ENCODE assay signal across 15 mouse cellular contexts in the genomic region with DNA sequence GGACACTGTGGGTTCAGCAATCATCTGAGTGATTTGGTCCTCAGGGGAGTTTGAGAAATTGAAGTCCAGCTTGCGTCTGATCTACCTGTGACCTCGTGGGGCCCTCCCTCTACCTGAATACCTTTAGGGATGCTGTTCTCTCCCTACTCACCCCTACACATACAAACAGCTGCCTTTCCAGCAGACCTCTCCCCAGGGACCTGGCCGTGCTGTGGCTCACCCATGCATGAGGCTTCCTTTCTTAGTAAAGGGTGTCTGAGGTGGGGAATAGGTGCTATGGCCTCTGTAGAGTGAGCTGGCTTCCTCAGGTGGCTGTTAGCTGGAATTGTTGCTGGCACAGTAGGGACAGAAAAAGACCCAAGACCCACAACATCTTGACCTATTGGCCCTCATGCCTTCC. TPM values are rescaled to one million over a fixed set of nuclear protein-coding genes. Genes with fewer than 3 reads are reported as not detected.
DNase-seq lines count a peak whose midpoint lies in the region; ATAC-seq and TF ChIP-seq lines count a peak whose summit lies in the region.
"Had no signal": no experiment of that assay in that cellular context is flagged by ENCODE, and none has a peak within 500 bp of the region (broad histone marks: within the 10 kb centered on the region; RNA-seq: fewer than 3 reads in every experiment).

No protein-coding gene starts in this region.

- no peak overlapping the region for H3K4me2 ChIP-seq in hindbrain, embryonic 16.5 days (ENCODE audit: low read length)
- H3K4me2 ChIP-seq in midbrain, embryonic 15.5 days = no peak overlapping the region
- no peak overlapping the region for H3K4me2 ChIP-seq in midbrain, embryonic 16.5 days (ENCODE audit: low read length)
- no peak overlapping the region for H3K4me2 ChIP-seq in stomach, postnatal 0 days (replicated peaks; ENCODE audit: low read depth)
- H3K4me2 ChIP-seq: liver, embryonic 12.5 days; lung, embryonic 14.5 days had no signal

- no peaks in the 10 kb centered on the region for H3K9me3 ChIP-seq in hindbrain, embryonic 10.5 days
- H3K9me3 ChIP-seq in hindbrain, embryonic 16.5 days (ENCODE audit: control insufficient read depth, low read length) = no peaks in the 10 kb centered on the region
- H3K9me3 ChIP-seq in midbrain, embryonic 15.5 days = no peaks in the 10 kb centered on the region
- H3K9me3 ChIP-seq in midbrain, embryonic 16.5 days (replicated peaks; ENCODE audit: control insufficient read depth, low read length, poor library complexity, severe bottlenecking) = no peaks in the 10 kb centered on the region
- no peaks in the 10 kb centered on the region for H3K9me3 ChIP-seq in limb, embryonic 10.5 days (replicated peaks)
- no peaks in the 10 kb centered on the region for H3K9me3 ChIP-seq in stomach, postnatal 0 days (ENCODE audit: control insufficient read depth, low read length)
- H3K9me3 ChIP-seq: liver, embryonic 12.5 days had no signal

- 77% methylated on average over 3 of the region's 3 CpGs for WGBS in hindbrain, embryonic 10.5 days
- WGBS in hindbrain, embryonic 16.5 days = 62% methylated on average over 3 of the region's 3 CpGs
- 83% methylated on average over 3 of the region's 3 CpGs for WGBS in midbrain, embryonic 15.5 days
- 73% methylated on average over 3 of the region's 3 CpGs for WGBS in midbrain, embryonic 16.5 days
- WGBS in limb, embryonic 10.5 days = 59% methylated on average over 3 of the region's 3 CpGs
- WGBS in stomach, postnatal 0 days = 61% methylated on average over 3 of the region's 3 CpGs

- no peaks in the 10 kb centered on the region for H3K27me3 ChIP-seq in hindbrain, embryonic 10.5 days (ENCODE audit: insufficient read depth, poor library complexity, severe bottlenecking)
- H3K27me3 ChIP-seq in hindbrain, embryonic 16.5 days (replicated peaks; ENCODE audit: control insufficient read depth, insufficient read depth, low read length) = no peaks in the 10 kb centered on the region
- H3K27me3 ChIP-seq in midbrain, embryonic 15.5 days (replicated peaks) = no peaks in the 10 kb centered on the region
- no peaks in the 10 kb centered on the region for H3K27me3 ChIP-seq in midbrain, embryonic 16.5 days (ENCODE audit: control insufficient read depth, insufficient read depth, low read depth, low read length)
- H3K27me3 ChIP-seq in limb, embryonic 10.5 days (ENCODE audit: low read depth, poor library complexity, severe bottlenecking) = no peaks in the 10 kb centered on the region
- H3K27me3 ChIP-seq in stomach, postnatal 0 days (ENCODE audit: control insufficient read depth, insufficient read depth, low read length) = no peaks in the 10 kb centered on the region
- H3K27me3 ChIP-seq: liver, embryonic 12.5 days had no signal

- peaks cover 30% of the 10 kb centered on the region for H3K36me3 ChIP-seq in hindbrain, embryonic 10.5 days
- H3K36me3 ChIP-seq in hindbrain, embryonic 16.5 days (ENCODE audit: control insufficient read depth, insufficient read depth, low read length) = peaks cover 8% of the 10 kb centered on the region; the same call in 1 of the 2 replicates
- H3K36me3 ChIP-seq in midbrain, embryonic 15.5 days (replicated peaks) = no peaks in the 10 kb centered on the region; the same call in 1 of the 2 replicates
- H3K36me3 ChIP-seq in midbrain, embryonic 16.5 days (ENCODE audit: control insufficient read depth, insufficient read depth, low read length) = peaks cover 5% of the 10 kb centered on the region; the same call in 1 of the 2 replicates
- peaks cover 33% of the 10 kb centered on the region for H3K36me3 ChIP-seq in limb, embryonic 10.5 days
- peaks cover 8% of the 10 kb centered on the region; the same call in 1 of the 2 replicates for H3K36me3 ChIP-seq in stomach, postnatal 0 days (ENCODE audit: control insufficient read depth, insufficient read depth, low read length)

- H3K4me3 ChIP-seq in hindbrain, embryonic 10.5 days = no peak overlapping the region
- H3K4me3 ChIP-seq in hindbrain, embryonic 16.5 days (ENCODE audit: low read length) = no peak overlapping the region
- H3K4me3 ChIP-seq in midbrain, embryonic 15.5 days = no peak overlapping the region
- no peak overlapping the region for H3K4me3 ChIP-seq in midbrain, embryonic 16.5 days (ENCODE audit: low read depth, low read length)
- H3K4me3 ChIP-seq in limb, embryonic 10.5 days = no peak overlapping the region
- H3K4me3 ChIP-seq in stomach, postnatal 0 days (ENCODE audit: low read depth, low read length) = no peak overlapping the region
- H3K4me3 ChIP-seq: liver, embryonic 12.5 days had no signal

- no peak overlapping the region for H3K9ac ChIP-seq in hindbrain, embryonic 16.5 days (ENCODE audit: low read depth, low read length)
- H3K9ac ChIP-seq in midbrain, embryonic 15.5 days = no peak overlapping the region
- no peak overlapping the region; the same call in 1 of the 2 replicates for H3K9ac ChIP-seq in midbrain, embryonic 16.5 days (ENCODE audit: low read depth, low read length)
- H3K9ac ChIP-seq in stomach, postnatal 0 days (ENCODE audit: low read length) = 0 out of 2 replicates have a peak overlapping the region, but pooled peaks have one; percentile 4
- H3K9ac ChIP-seq: liver, embryonic 12.5 days; lung, embryonic 14.5 days had no signal

- peak overlapping the region; percentile 40; the same call in 1 of the 2 replicates for H3K27ac ChIP-seq in hindbrain, embryonic 10.5 days
- H3K27ac ChIP-seq in hindbrain, embryonic 16.5 days (ENCODE audit: low read depth, low read length) = no peak overlapping the region
- peak overlapping the region; percentile 75; the same call in 1 of the 2 replicates for H3K27ac ChIP-seq in midbrain, embryonic 15.5 days
- no peak overlapping the region; the same call in 1 of the 2 replicates for H3K27ac ChIP-seq in midbrain, embryonic 16.5 days (ENCODE audit: low read length)
- peak overlapping the region; percentile 63; the same call in 1 of the 2 replicates for H3K27ac ChIP-seq in limb, embryonic 10.5 days
- no peak overlapping the region for H3K27ac ChIP-seq in stomach, postnatal 0 days (replicated peaks)
- H3K27ac ChIP-seq: liver, embryonic 12.5 days; macrophage had no signal

- TF ChIP-seq CTCF in stomach, postnatal 0 days (IDR thresholded peaks at IDR 0.05; ENCODE audit: low read depth) = no peak

- no peak for TF ChIP-seq EP300 in stomach, postnatal 0 days (optimal IDR thresholded peaks at IDR 0.05)

- H3K4me1 ChIP-seq in hindbrain, embryonic 10.5 days (replicated peaks) = peaks cover 78% of the 10 kb centered on the region
- peaks cover 63% of the 10 kb centered on the region for H3K4me1 ChIP-seq in hindbrain, embryonic 16.5 days (ENCODE audit: control insufficient read depth, insufficient read depth, low read depth, low read length)
- H3K4me1 ChIP-seq in midbrain, embryonic 15.5 days = peaks cover 72% of the 10 kb centered on the region
- H3K4me1 ChIP-seq in midbrain, embryonic 16.5 days (ENCODE audit: control insufficient read depth, insufficient read depth, low read length) = peaks cover 52% of the 10 kb centered on the region
- peaks cover 81% of the 10 kb centered on the region for H3K4me1 ChIP-seq in limb, embryonic 10.5 days
- H3K4me1 ChIP-seq in stomach, postnatal 0 days (replicated peaks; ENCODE audit: control insufficient read depth, insufficient read depth) = peaks cover 28% of the 10 kb centered on the region

- DNase-seq in hindbrain, embryonic 10.5 days (ENCODE audit: low spot score) = no peak
- DNase-seq in limb, embryonic 10.5 days (ENCODE audit: low spot score) = no peak
- no peak for DNase-seq in stomach, postnatal 0 days (ENCODE audit: low spot score)
- DNase-seq in kidney, adult 9 months = no peak
- DNase-seq: cerebellum, adult 9-11 months; heart, postnatal 10 days; left cerebral cortex, postnatal 4 days; lung, embryonic 14.5 days had no signal

- no peak for ATAC-seq in hindbrain, embryonic 16.5 days
- ATAC-seq in midbrain, embryonic 15.5 days (replicated peaks) = no peak
- no peak for ATAC-seq in midbrain, embryonic 16.5 days
- ATAC-seq in stomach, postnatal 0 days (ENCODE audit: low FRiP score, low TSS enrichment) = no peak
- ATAC-seq: CD4-positive, CD25-positive, alpha-beta regulatory T cell, adult 4 months; inflammation-experienced regulatory T-cells, adult 6 months; liver, embryonic 12.5 days had no signal

RNA-seq across cellular contexts. Expression of a gene that starts 40.5 kb away (rescaled TPM):
- 44.4 and 60.1 TPM in 2 replicates for polyA plus RNA-seq in hindbrain, embryonic 10.5 days (2016; fragmentation: Nextera tagmentation; extraction: Ambion mirVana)
- polyA plus RNA-seq in hindbrain, embryonic 16.5 days (2015; fragmentation: Nextera tagmentation; extraction: Ambion mirVana) = 50.4 and 55.0 TPM in 2 replicates
- 77.3 and 78.8 TPM in 2 replicates for polyA plus RNA-seq in midbrain, embryonic 15.5 days (2015; fragmentation: Nextera tagmentation; extraction: Ambion mirVana)
- polyA plus RNA-seq in midbrain, embryonic 16.5 days (2015; fragmentation: Nextera tagmentation; extraction: Ambion mirVana) = 54.2 and 58.0 TPM in 2 replicates
- 43.8 and 55.5 TPM in 2 replicates for polyA plus RNA-seq in limb, embryonic 10.5 days (2016; fragmentation: Nextera tagmentation; extraction: Ambion mirVana)
- 13.0 and 13.8 TPM in 2 replicates for polyA plus RNA-seq in stomach, postnatal 0 days (2015; fragmentation: Nextera tagmentation; extraction: Ambion mirVana)

Comparison
In these comparisons a context has a peak if more than half of its experiments do, and no peak if none do; other contexts are left out.
1. H3K27ac ChIP-seq: peak in hindbrain, embryonic 10.5 days (single experiment), midbrain, embryonic 15.5 days (single experiment) and limb, embryonic 10.5 days (single experiment); none in hindbrain, embryonic 16.5 days (single experiment), midbrain, embryonic 16.5 days (single experiment) and stomach, postnatal 0 days (single experiment).